Mouse (Mus musculus): ENCODE results near the gene Slain2.
"Not testable (repeated sequence)": the region's sequence is repeated elsewhere in the genome, so short reads cannot be mapped to it uniquely, and the experiment has no call there.

Slain2 gene

GRCm38 (mm10) chr5:72940906-72941432 lies 26.9 kb downstream of the Slain2 start:
- CTCF ChIA-PET, result no interaction called here

GRCm38 (mm10) chr5:72948136-72948535 lies 34.0 kb downstream of the Slain2 start:
- CTCF ChIA-PET, result no interaction called here

GRCm38 (mm10) chr5:72950252-72950651 lies 36.1 kb downstream of the Slain2 start:
- CTCF ChIA-PET, result no interaction called here

- CTCF ChIA-PET, result no interaction called here
These were observed 40.0 kb downstream of the Slain2 start for GRCm38 (mm10) chr5:72953996-72954604.

- CTCF ChIA-PET, result no interaction called here
These were observed 43.2 kb downstream of the Slain2 start for GRCm38 (mm10) chr5:72957281-72957680.

- CTCF ChIA-PET, result interaction anchor here (1.0 kb wide), 1 partner anchor 45 kb away, joined by 3 read pairs; no protein-coding TSS in a partner anchor
These were observed 46.0 kb downstream of the Slain2 start for GRCm38 (mm10) chr5:72960096-72960495.

- CTCF ChIA-PET, result no interaction called here
These were observed 51.6 kb downstream of the Slain2 start for GRCm38 (mm10) chr5:72965706-72966105.

- CTCF ChIA-PET, result no interaction called here
These were observed 58.3 kb downstream of the Slain2 start for GRCm38 (mm10) chr5:72972435-72972834.

GRCm38 (mm10) chr5:72972934-72973333 lies 58.8 kb downstream of the Slain2 start:
- CTCF ChIA-PET, result no interaction called here

- CTCF ChIA-PET, result no interaction called here
These were observed 60.5 kb downstream of the Slain2 start, which contains the start of gene Gm10135 for GRCm38 (mm10) chr5:72974602-72975001. Gm10135 (minus strand) TSS chr5:72974702.

- CTCF ChIA-PET, result no interaction called here
These were observed 61.9 kb downstream of the Slain2 start for GRCm38 (mm10) chr5:72975996-72976395.

GRCm38 (mm10) chr5:72976539-72976938 lies 62.4 kb downstream of the Slain2 start:
- CTCF ChIA-PET, result no interaction called here

- CTCF ChIA-PET, result interaction anchor here (0.6 to 1.0 kb wide), 4 partner anchors 14 to 225 kb away, joined by 3 to 4 read pairs (median 4); no protein-coding TSS in a partner anchor
These were observed 70.0 kb downstream of the Slain2 start for GRCm38 (mm10) chr5:72984091-72984490.

GRCm38 (mm10) chr5:72987786-72988185 lies 73.7 kb downstream of the Slain2 start:
- CTCF ChIA-PET, result interaction anchor here (0.6 kb wide), 1 partner anchor 398 kb away, joined by 15 read pairs; no protein-coding TSS in a partner anchor

GRCm38 (mm10) chr5:72989756-72990155 lies 75.7 kb downstream of the Slain2 start:
- CTCF ChIA-PET, result no interaction called here

GRCm38 (mm10) chr5:72992474-72992873 lies 78.4 kb downstream of the Slain2 start:
- CTCF ChIA-PET, result no interaction called here

GRCm38 (mm10) chr5:72994424-72994823 lies 80.3 kb downstream of the Slain2 start:
- CTCF ChIA-PET, result interaction anchor here (0.6 kb wide), 1 partner anchor 49 kb away, joined by 9 read pairs; no protein-coding TSS in a partner anchor

- CTCF ChIA-PET, result interaction anchor here (0.6 kb wide), 1 partner anchor 48 kb away, joined by 9 read pairs; no protein-coding TSS in a partner anchor
These were observed 80.8 kb downstream of the Slain2 start for GRCm38 (mm10) chr5:72994928-72995327.

- CTCF ChIA-PET, result no interaction called here
These were observed 81.3 kb downstream of the Slain2 start for GRCm38 (mm10) chr5:72995379-72995778.

- CTCF ChIA-PET, result not testable (repeated sequence)
These were observed 84.4 kb downstream of the Slain2 start for GRCm38 (mm10) chr5:72998546-72998945.

GRCm38 (mm10) chr5:73004046-73004445 lies 89.9 kb downstream of the Slain2 start:
- CTCF ChIA-PET, result no interaction called here

GRCm38 (mm10) chr5:73006784-73007581 lies 92.9 kb downstream of the Slain2 start, which contains the start of gene Slc10a4:
Slc10a4 (plus strand) TSS chr5:73006883.
- CTCF ChIA-PET, result no interaction called here

- CTCF ChIA-PET, result no interaction called here
These were observed 93.5 kb downstream of the Slain2 start for GRCm38 (mm10) chr5:73007582-73007959.

Data from spleen, embryonic (tissue).